In genomic region chr7:102441657-102442391, GRCm38 (mm10) we compare ENCODE assay signal across 8 mouse cellular contexts. TPM values are rescaled to one million over a fixed set of nuclear protein-coding genes. Genes with fewer than 3 reads are reported as not detected.
DNase-seq lines count a peak whose midpoint lies in the region; ATAC-seq and TF ChIP-seq lines count a peak whose summit lies in the region.

Gene Rrm1 (plus strand): TSS chr7:102441695.

- DNase-seq in CD4-positive helper T cell, adult 2 months (ENCODE audit: low read depth, low spot score), result peak; percentile 97
- DNase-seq in brain, embryonic 18.5 days (ENCODE audit: low read depth, low spot score), result peak; percentile 97
- DNase-seq in kidney, postnatal 0 days (ENCODE audit: low spot score), result peak; percentile 99
- peak; percentile 92 for DNase-seq in liver, embryonic 11.5 days (ENCODE audit: low spot score)
- DNase-seq in naive thymus-derived CD4-positive, alpha-beta T cell, adult 2 months (ENCODE audit: low read depth), result peak; percentile 95

- H3K27ac ChIP-seq in heart, embryonic 12.5 days (ENCODE audit: poor library complexity, severe bottlenecking), result peak within 1 kb of the TSS; percentile 86
- peak within 1 kb of the TSS; percentile 58; the same call in 1 of the 2 replicates for H3K27ac ChIP-seq in kidney, postnatal 0 days
- peak within 1 kb of the TSS; percentile 98 for H3K27ac ChIP-seq in liver, embryonic 11.5 days (ENCODE audit: low read depth, low read length)
- peak within 1 kb of the TSS; percentile 68 for H3K27ac ChIP-seq in stomach, embryonic 14.5 days (ENCODE audit: low read length)

- peak within 1 kb of the TSS; percentile 91 for H3K4me3 ChIP-seq in heart, embryonic 12.5 days
- H3K4me3 ChIP-seq in kidney, postnatal 0 days (replicated peaks; ENCODE audit: low read depth, low read length), result peak within 1 kb of the TSS; percentile 72
- peak within 1 kb of the TSS; percentile 92 for H3K4me3 ChIP-seq in liver, embryonic 11.5 days (ENCODE audit: low read depth, low read length)
- H3K4me3 ChIP-seq in stomach, embryonic 14.5 days (ENCODE audit: low read depth, low read length), result peak within 1 kb of the TSS; percentile 56

- H3K9ac ChIP-seq in heart, embryonic 12.5 days, result peak within 1 kb of the TSS; percentile 96
- H3K9ac ChIP-seq in kidney, postnatal 0 days (ENCODE audit: low read depth, low read length), result peak within 1 kb of the TSS; percentile 68
- H3K9ac ChIP-seq in liver, embryonic 11.5 days (ENCODE audit: low read depth, low read length), result peak within 1 kb of the TSS; percentile 98
- peak within 1 kb of the TSS; percentile 67 for H3K9ac ChIP-seq in stomach, embryonic 14.5 days (replicated peaks; ENCODE audit: low read depth, low read length)

- peaks cover 24% of the 10 kb centered on the region for H3K36me3 ChIP-seq in heart, embryonic 12.5 days
- 0 out of 2 replicates have a peak, but pooled peaks cover 7% of the 10 kb centered on the region for H3K36me3 ChIP-seq in kidney, postnatal 0 days (ENCODE audit: insufficient read depth, low read length)
- peaks cover 17% of the 10 kb centered on the region for H3K36me3 ChIP-seq in liver, embryonic 11.5 days (ENCODE audit: control insufficient read depth, insufficient read depth, low read length)
- peaks cover 24% of the 10 kb centered on the region for H3K36me3 ChIP-seq in stomach, embryonic 14.5 days (ENCODE audit: control insufficient read depth, insufficient read depth, low read length)

- H3K9me3 ChIP-seq in heart, embryonic 12.5 days (replicated peaks), result no peaks in the 10 kb centered on the region
- H3K9me3 ChIP-seq in kidney, postnatal 0 days (replicated peaks; ENCODE audit: low read length), result no peaks in the 10 kb centered on the region
- H3K9me3 ChIP-seq in liver, embryonic 11.5 days (ENCODE audit: control insufficient read depth, low read length), result no peaks in the 10 kb centered on the region
- no peaks in the 10 kb centered on the region for H3K9me3 ChIP-seq in stomach, embryonic 14.5 days (ENCODE audit: control insufficient read depth, low read depth, low read length)

- WGBS in heart, embryonic 12.5 days, result 0% methylated on average over 45 of the region's 56 CpGs
- WGBS in kidney, postnatal 0 days, result under 1% methylated on average over 56 of the region's 56 CpGs
- WGBS in liver, embryonic 11.5 days, result under 1% methylated on average over 56 of the region's 56 CpGs
- under 1% methylated on average over 54 of the region's 56 CpGs for WGBS in stomach, embryonic 14.5 days

- peak; percentile 95 for ATAC-seq in erythroid progenitor cell, adult 5-6 weeks (replicated peaks; ENCODE audit: low FRiP score, poor library complexity, severe bottlenecking)
- ATAC-seq in heart, embryonic 12.5 days (ENCODE audit: insufficient number of reproducible peaks, low FRiP score), result peak; percentile 98
- peak; percentile 99 for ATAC-seq in kidney, postnatal 0 days (replicated peaks; ENCODE audit: low FRiP score, low read depth)
- ATAC-seq in liver, embryonic 11.5 days (replicated peaks; ENCODE audit: low FRiP score), result peak; percentile 92
- ATAC-seq in stomach, embryonic 14.5 days (ENCODE audit: insufficient number of reproducible peaks, insufficient read depth, low FRiP score, low read depth), result peak; percentile 98

- TF ChIP-seq CTCF in kidney, postnatal 0 days (IDR thresholded peaks at IDR 0.05; ENCODE audit: low read depth), result no peak

- peaks cover 16% of the 10 kb centered on the region for H3K4me1 ChIP-seq in heart, embryonic 12.5 days (replicated peaks)
- no peaks in the 10 kb centered on the region; the same call in 1 of the 2 replicates for H3K4me1 ChIP-seq in kidney, postnatal 0 days (replicated peaks; ENCODE audit: insufficient read depth, low read length)
- peaks cover 12% of the 10 kb centered on the region for H3K4me1 ChIP-seq in liver, embryonic 11.5 days (replicated peaks; ENCODE audit: control insufficient read depth, insufficient read depth, low read length)
- 0 out of 2 replicates have a peak, but pooled peaks cover 11% of the 10 kb centered on the region for H3K4me1 ChIP-seq in stomach, embryonic 14.5 days (ENCODE audit: control insufficient read depth, insufficient read depth, low read length)

- H3K4me2 ChIP-seq in heart, embryonic 12.5 days, result peak within 1 kb of the TSS; percentile 78
- H3K4me2 ChIP-seq in kidney, postnatal 0 days (ENCODE audit: low read length), result peak within 1 kb of the TSS; percentile 61
- H3K4me2 ChIP-seq in liver, embryonic 11.5 days, result peak within 1 kb of the TSS; percentile 88
- H3K4me2 ChIP-seq in stomach, embryonic 14.5 days (replicated peaks; ENCODE audit: low read depth, low read length), result peak within 1 kb of the TSS; percentile 48

- peaks cover 14% of the 10 kb centered on the region for H3K27me3 ChIP-seq in heart, embryonic 12.5 days (replicated peaks)
- H3K27me3 ChIP-seq in kidney, postnatal 0 days (ENCODE audit: insufficient read depth, low read length), result no peaks in the 10 kb centered on the region
- H3K27me3 ChIP-seq in liver, embryonic 11.5 days (replicated peaks; ENCODE audit: control insufficient read depth, insufficient read depth, low read length), result no peaks in the 10 kb centered on the region
- H3K27me3 ChIP-seq in stomach, embryonic 14.5 days (ENCODE audit: control insufficient read depth, insufficient read depth, low read length), result no peaks in the 10 kb centered on the region

RNA-seq across cellular contexts. Expression of gene Rrm1, which starts in this region (rescaled TPM):
- 304 and 358 TPM in 2 replicates for total RNA-seq in erythroid progenitor cell, adult 5-6 weeks (2015; ENCODE audit: low replicate concordance)
- total RNA-seq in erythroid progenitor cell, adult 5-6 weeks (2017; ENCODE audit: low replicate concordance), result 865 and 917 TPM in 2 replicates
- polyA plus RNA-seq in heart, embryonic 12.5 days (2016; fragmentation: Nextera tagmentation; extraction: Ambion mirVana), result 134 and 145 TPM in 2 replicates
- 52.0 and 70.6 TPM in 2 replicates for polyA plus RNA-seq in kidney, postnatal 0 days (2015; fragmentation: Nextera tagmentation; extraction: Ambion mirVana)
- 284 and 324 TPM in 2 replicates for polyA plus RNA-seq in liver, embryonic 11.5 days (2014; fragmentation: Nextera tagmentation; extraction: Ambion mirVana)
- 145 and 148 TPM in 2 replicates for polyA plus RNA-seq in stomach, embryonic 14.5 days (2014; fragmentation: Nextera tagmentation; extraction: Ambion mirVana)

Comparison
In these comparisons a context has a peak if more than half of its experiments do, and no peak if none do; other contexts are left out.
1. Peak in every context shown above with its lines: DNase-seq, ATAC-seq, H3K4me3 ChIP-seq and H3K27ac ChIP-seq.